ENCODE assay signal across 8 mouse cellular contexts in the genomic region with DNA sequence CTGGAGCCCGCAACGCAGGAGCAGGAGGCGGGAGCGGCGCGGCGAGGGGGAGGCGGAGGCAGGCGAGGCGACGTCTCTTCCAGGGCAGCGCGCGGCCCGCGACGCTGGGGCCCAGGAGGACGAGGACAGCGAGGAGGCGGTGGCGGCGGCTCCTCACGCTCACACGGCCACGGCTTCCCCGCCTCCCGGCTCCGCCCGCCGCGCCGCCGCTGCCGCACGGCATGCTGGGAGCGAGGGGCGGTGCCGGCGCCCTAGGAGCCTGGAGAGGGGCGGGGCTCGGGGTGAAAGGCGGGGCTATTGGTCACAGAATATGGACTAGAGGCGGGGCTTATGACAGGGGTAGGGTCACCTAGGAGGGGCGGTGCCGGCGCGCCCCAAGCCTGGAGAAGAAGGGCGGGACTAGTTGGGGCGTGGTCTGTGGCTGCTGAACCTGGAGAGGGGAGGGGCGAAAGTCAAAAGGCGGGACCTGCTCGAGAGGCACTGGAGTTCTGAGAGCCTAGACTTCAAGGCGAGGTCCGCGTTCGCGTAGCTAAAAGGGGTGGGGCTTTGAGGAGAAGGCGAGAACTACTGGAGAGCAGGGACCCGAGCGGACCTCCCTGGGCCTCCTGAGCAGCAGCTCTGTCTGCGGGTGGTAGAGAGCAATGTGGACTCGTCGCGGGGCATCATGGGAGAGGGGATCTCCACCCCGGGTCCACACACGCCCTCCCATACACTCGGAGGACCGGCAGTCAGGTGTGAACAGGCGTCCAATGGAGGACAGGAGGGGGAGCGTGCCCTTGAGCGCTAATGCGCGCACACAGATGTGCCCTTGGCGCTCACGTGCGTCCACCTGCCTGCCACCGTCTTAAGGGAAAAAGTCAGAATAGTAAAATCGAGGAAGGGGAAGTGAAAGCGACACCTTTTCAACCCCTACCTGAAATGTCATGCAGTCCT. TPM values are rescaled to one million over a fixed set of nuclear protein-coding genes. Genes with fewer than 3 reads are reported as not detected.
DNase-seq lines count a peak whose midpoint lies in the region; ATAC-seq and TF ChIP-seq lines count a peak whose summit lies in the region.

Smg1 (minus strand) TSS at position 218 of the 933 bp plus-strand sequence.

- H3K4me2 ChIP-seq in hindbrain, postnatal 0 days (ENCODE audit: low read depth, low read length), result peak within 1 kb of the TSS; percentile 83

- no peaks in the 10 kb centered on the region for H3K27me3 ChIP-seq in hindbrain, postnatal 0 days (ENCODE audit: insufficient read depth, low read length)

- no peaks in the 10 kb centered on the region for H3K9me3 ChIP-seq in hindbrain, postnatal 0 days (ENCODE audit: low read length)

- H3K36me3 ChIP-seq in hindbrain, postnatal 0 days (ENCODE audit: insufficient read depth, low read length), result no peaks in the 10 kb centered on the region

- DNase-seq in ZHBTc4 (ENCODE audit: low read depth, low spot score), result peak; percentile 99
- DNase-seq in gastrocnemius, adult 2 months, result peak; percentile 99
- peak; percentile 97 for DNase-seq in hindbrain, postnatal 0 days (ENCODE audit: low spot score)
- DNase-seq in left cerebral cortex, adult 2 months (ENCODE audit: extremely low spot score in 1 of 2, low spot score in 2 of 2), result peak; percentile 97 to 98
- peak; percentile 96 to 97 for DNase-seq in right cerebral cortex, adult 2 months (ENCODE audit: low spot score in 2 of 2)
- DNase-seq in urinary bladder, postnatal 14 days (ENCODE audit: low spot score), result peak; percentile 99

- H3K9ac ChIP-seq in hindbrain, postnatal 0 days (replicated peaks; ENCODE audit: low read length), result peak within 1 kb of the TSS; percentile 87

- WGBS in hindbrain, postnatal 0 days, result 2% methylated on average over 61 of the region's 79 CpGs

- intact Hi-C loops in gastrocnemius, adult 2 months (cut with DNase I), result loop anchor here (5.0 kb wide), 1 partner anchor 54 kb away; no protein-coding TSS in a partner anchor
- intact Hi-C loops in left cerebral cortex, adult 2 months (cut with DNase I), result loop anchor here (5.0 kb wide), 2 partner anchors 54 to 289 kb away; partner anchors contain the start of gene Coq7

- H3K4me1 ChIP-seq in hindbrain, postnatal 0 days (ENCODE audit: insufficient read depth, low read length), result peaks cover 6% of the 10 kb centered on the region; the same call in 1 of the 2 replicates

- peak within 1 kb of the TSS; percentile 93 for H3K4me3 ChIP-seq in gastrocnemius, adult 2 months
- H3K4me3 ChIP-seq in hindbrain, postnatal 0 days (ENCODE audit: low read length), result peak within 1 kb of the TSS; percentile 94
- peak within 1 kb of the TSS; percentile 83 for H3K4me3 ChIP-seq in left cerebral cortex, adult 2 months

- H3K27ac ChIP-seq in gastrocnemius, adult 2 months, result peak within 1 kb of the TSS; percentile 99
- peak within 1 kb of the TSS; percentile 88 for H3K27ac ChIP-seq in hindbrain, postnatal 0 days
- peak within 1 kb of the TSS; percentile 90 for H3K27ac ChIP-seq in left cerebral cortex, adult 2 months

- peak; percentile 91 for ATAC-seq in common myeloid progenitor, adult 5-6 weeks (replicated peaks; ENCODE audit: low read depth, poor library complexity, severe bottlenecking)
- ATAC-seq in hindbrain, postnatal 0 days, result peak; percentile 95
- peak; percentile 84 for ATAC-seq in megakaryocyte, adult 5-6 weeks (ENCODE audit: poor library complexity, severe bottlenecking)

- no peak for TF ChIP-seq CTCF in gastrocnemius, adult 2 months (IDR thresholded peaks at IDR 0.05)
- TF ChIP-seq CTCF in hindbrain, postnatal 0 days (IDR thresholded peaks at IDR 0.05; ENCODE audit: low read depth), result no peak
- TF ChIP-seq CTCF in left cerebral cortex, adult 2 months (IDR thresholded peaks at IDR 0.05), result no peak

RNA-seq across cellular contexts. Expression of gene Smg1, which starts in this region (rescaled TPM):
- 61.4 and 70.0 TPM in 2 replicates for total RNA-seq in common myeloid progenitor, adult 5-6 weeks (2017)
- 10 to 100 TPM; 31.1 to 32.6 TPM for total RNA-seq in gastrocnemius, adult 2 months (2021)
- 38.6 and 39.9 TPM in 2 replicates for total RNA-seq in hindbrain, postnatal 0 days (2014; rRNA removed)
- 15.4 and 15.9 TPM in 2 replicates for polyA plus RNA-seq in hindbrain, postnatal 0 days (2015; fragmentation: Nextera tagmentation; extraction: Ambion mirVana)
- total RNA-seq in left cerebral cortex, adult 2 months (2021), result 10 to 100 TPM; 82.4 to 85.4 TPM
- total RNA-seq in megakaryocyte, adult 5-6 weeks (2015), result 55.5 and 70.0 TPM in 2 replicates
- total RNA-seq in megakaryocyte, adult 5-6 weeks (2017), result 43.3 and 57.1 TPM in 2 replicates

Comparison
In these comparisons a context has a peak if more than half of its experiments do, and no peak if none do; other contexts are left out.
1. Peak in every context shown above with its lines: DNase-seq, ATAC-seq, H3K4me3 ChIP-seq and H3K27ac ChIP-seq.